Mouse (Mus musculus) urinary bladder, adult 2 months (tissue): ENCODE results near the gene Atraid. TPM values are rescaled to one million over a fixed set of nuclear protein-coding genes. Genes with fewer than 3 reads are reported as not detected.
"Not testable (repeated sequence)": the region's sequence is repeated elsewhere in the genome, so short reads cannot be mapped to it uniquely, and the experiment has no call there.

Experiments used
- DNase-seq: peaks from one replicate; pipeline ENCODE4 v3.0.0; 2022; ENCODE audit warnings: low spot score
- polyA plus RNA-seq: library from polyadenylated mRNA; depleted of rRNA; stranded (reverse); fragments of >200 nt; gene quantifications from 2 replicates; pipeline ENCODE4 v1.2.3, GENCODE M21; 2012; rRNA removed

Atraid gene
- polyA plus RNA-seq, result 162 and 174 TPM in 2 replicates

- peak; percentile 99 for DNase-seq
Measured at GRCm38 (mm10) chr5:31047848-31048762, at the start of gene Atraid. TSS of gene Atraid (plus strand) at chr5:31048312.

- no peak for DNase-seq
Measured at GRCm38 (mm10) chr5:30999324-30999723, 48.8 kb upstream of the Atraid start.

- no peak for DNase-seq
Measured at GRCm38 (mm10) chr5:31000122-31000521, 48.0 kb upstream of the Atraid start.

- no peak for DNase-seq
Measured at GRCm38 (mm10) chr5:31000993-31001392, 47.1 kb upstream of the Atraid start.

GRCm38 (mm10) chr5:31001560-31001959 lies 46.6 kb upstream of the Atraid start:
- DNase-seq, result no peak

GRCm38 (mm10) chr5:31004184-31004583 lies 43.9 kb upstream of the Atraid start:
- peak; percentile 80 for DNase-seq

GRCm38 (mm10) chr5:31012737-31013136 lies 35.4 kb upstream of the Atraid start:
- DNase-seq, result no peak

GRCm38 (mm10) chr5:31015913-31016312 lies 32.2 kb upstream of the Atraid start:
- no peak for DNase-seq

- DNase-seq, result not testable (repeated sequence)
Measured at GRCm38 (mm10) chr5:31021790-31022189, 26.3 kb upstream of the Atraid start.

- no peak for DNase-seq
Measured at GRCm38 (mm10) chr5:31022690-31023089, 25.4 kb upstream of the Atraid start.

GRCm38 (mm10) chr5:31023254-31023653 lies 24.9 kb upstream of the Atraid start:
- DNase-seq, result no peak

- DNase-seq, result no peak
Measured at GRCm38 (mm10) chr5:31024641-31025040, 23.5 kb upstream of the Atraid start.

- DNase-seq, result no peak
Measured at GRCm38 (mm10) chr5:31030926-31031325, 17.2 kb upstream of the Atraid start.

GRCm38 (mm10) chr5:31031508-31031907 lies 16.6 kb upstream of the Atraid start:
- no peak for DNase-seq

GRCm38 (mm10) chr5:31034669-31035068 lies 13.4 kb upstream of the Atraid start:
- DNase-seq, result no peak

- DNase-seq, result not testable (repeated sequence)
Measured at GRCm38 (mm10) chr5:31036556-31036955, 11.6 kb upstream of the Atraid start.

- no peak for DNase-seq
Measured at GRCm38 (mm10) chr5:31038171-31038845, 9.8 kb upstream of the Atraid start.

GRCm38 (mm10) chr5:31046416-31046815 lies 1.7 kb upstream of the Atraid start:
- no peak for DNase-seq

GRCm38 (mm10) chr5:31047074-31047473 lies 1.0 kb upstream of the Atraid start:
- no peak for DNase-seq

- DNase-seq, result no peak
Measured at GRCm38 (mm10) chr5:31048763-31049641, 890 bp downstream of the Atraid start, which contains the start of gene Slc5a6. TSS of gene Slc5a6 (minus strand) at chr5:31048924.

- DNase-seq, result no peak
Measured at GRCm38 (mm10) chr5:31050427-31050826, 2.3 kb downstream of the Atraid start.

GRCm38 (mm10) chr5:31053728-31054127 lies 5.6 kb downstream of the Atraid start:
- DNase-seq, result not testable (repeated sequence)
